Mouse (Mus musculus) megakaryocyte, embryonic 14.5 days (primary cell): ENCODE results near the gene Grm5.

Source experiments
- FLI1 ChIP-seq: IDR thresholded peaks from 2 replicates; pipeline ENCODE4 v1.6.1; 2012; ENCODE audit warnings: low read length, inconsistent platforms, mixed read lengths
- GATA1 ChIP-seq: IDR thresholded peaks from 3 replicates; pipeline ENCODE4 v1.6.1; 2012; ENCODE audit warnings: mixed read lengths, low read length, inconsistent platforms, borderline replicate concordance

- no peak for TF ChIP-seq GATA1
- TF ChIP-seq FLI1: no peak
Measured at GRCm38 (mm10) chr7:87539031-87539430, 44.9 kb upstream of the Grm5 start.
